Mouse (Mus musculus) bone marrow, adult 2 months (tissue): ENCODE data around the gene Fnbp1. TPM values are rescaled to one million over a fixed set of nuclear protein-coding genes. Genes with fewer than 3 reads are reported as not detected.

Experiments
- H3K27ac ChIP-seq: fragments of 200-500 bp; 2 replicates; pipeline ENCODE4 v1.5.1; 2012; ENCODE audit warnings: low read depth, mild to moderate bottlenecking, control low read depth, inconsistent platforms, low read length; ENCODE audit not compliant: control insufficient read depth, poor library complexity, insufficient read depth
- H3K4me1 ChIP-seq: fragments of 200-500 bp; 2 replicates; pipeline ENCODE4 v1.6.1; 2011; ENCODE audit warnings: low read length; ENCODE audit not compliant: control insufficient read depth, insufficient read depth
- H3K4me3 ChIP-seq: fragments of 200-500 bp; replicated peaks from 2 replicates; pipeline ENCODE3; 2011; ENCODE audit warnings: mild to moderate bottlenecking, low read depth, low read length, control low read depth; ENCODE audit not compliant: control insufficient read depth
- CTCF ChIP-seq: fragments of 200-500 bp; IDR thresholded peaks from 2 replicates; pipeline ENCODE4 v1.5.1; 2011; ENCODE audit warnings: low read length, control low read depth; ENCODE audit not compliant: control insufficient read depth, insufficient read depth
- POLR2A ChIP-seq: fragments of 200-500 bp; IDR thresholded peaks from 2 replicates; pipeline ENCODE4 v1.6.1; 2011; ENCODE audit warnings: low read depth, mild to moderate bottlenecking, control low read depth, low read length, borderline replicate concordance; ENCODE audit not compliant: control insufficient read depth
- WGBS: fragments of 180-500 bp; shearing (Covaris S2); methylation state at CpG from one replicate; pipeline ENCODE4 v1.1.7; 2018; 5-methylcytosine and 5-hydroxymethylcytosine counted together
- polyA plus RNA-seq: library from polyadenylated mRNA; stranded (reverse); fragments of >200 nt; gene quantifications from 2 replicates; pipeline ENCODE4 v1.2.4, GENCODE M21; 2011; ENCODE audit warnings: low replicate concordance; ENCODE audit not compliant: missing spikeins, insufficient read depth, insufficient read length

Fnbp1 gene
- polyA plus RNA-seq, 1 experiment, result 67.8 TPM

- 5% methylated on average over 16 of the region's 16 CpGs for WGBS
- peaks cover 8% of the 10 kb centered on the region for H3K4me1 ChIP-seq
- no peak for TF ChIP-seq POLR2A
Measured at GRCm38 (mm10) chr2:31143768-31144695, 2.2 kb upstream of the Fnbp1 start.

GRCm38 (mm10) chr2:31143326-31143725 is 1.5 kb upstream of the Fnbp1 start:
- H3K27ac ChIP-seq, result peak overlapping the region; percentile 84
- H3K4me3 ChIP-seq, result peak overlapping the region; percentile 76
- WGBS, result 1% methylated on average over 6 of the region's 6 CpGs
- peaks cover 8% of the 10 kb centered on the region for H3K4me1 ChIP-seq
- TF ChIP-seq CTCF (no peak), POLR2A (no peak)

More at GRCm38 (mm10) chr2:31143768-31144695, 2.2 kb upstream of the Fnbp1 start:
- Histone ChIP-seq H3K4me3 (peak overlapping the region; percentile 76), H3K27ac (peak overlapping the region; percentile 84)

- peak overlapping the region; percentile 91 for H3K27ac ChIP-seq
- 17% methylated on average over 3 of the region's 3 CpGs for WGBS
- peaks cover 6% of the 10 kb centered on the region for H3K4me1 ChIP-seq
- TF ChIP-seq CTCF (peak; percentile 62), POLR2A (no peak)
- peak overlapping the region; percentile 88 for H3K4me3 ChIP-seq
Measured at GRCm38 (mm10) chr2:31142505-31142904, 697 bp upstream of the Fnbp1 start.

GRCm38 (mm10) chr2:31141074-31141866 is 538 bp downstream of the Fnbp1 start:
- H3K27ac ChIP-seq, result peak overlapping the region; percentile 91
- H3K4me3 ChIP-seq, result peak overlapping the region; percentile 88
- no peak for TF ChIP-seq CTCF
- 0 out of 2 replicates have a peak, but pooled peaks have one; percentile 30 for TF ChIP-seq POLR2A
- WGBS, result under 1% methylated on average over 78 of the region's 78 CpGs
- H3K4me1 ChIP-seq, result peaks cover 9% of the 10 kb centered on the region

GRCm38 (mm10) chr2:31140772-31141073 is 1.1 kb downstream of the Fnbp1 start:
- Histone ChIP-seq H3K4me3 (peak overlapping the region; percentile 88), H3K27ac (peak overlapping the region; percentile 91), H3K4me1 (peaks cover 9% of the 10 kb centered on the region)
- 2% methylated on average over 10 of the region's 10 CpGs for WGBS
- TF ChIP-seq POLR2A (no peak), CTCF (no peak)

GRCm38 (mm10) chr2:31139991-31140771 is 1.6 kb downstream of the Fnbp1 start:
- no peak overlapping the region for H3K27ac ChIP-seq
- H3K4me1 ChIP-seq, result peaks cover 9% of the 10 kb centered on the region
- TF ChIP-seq POLR2A, result no peak
- no peak for TF ChIP-seq CTCF
- 31% methylated on average over 12 of the region's 12 CpGs for WGBS
- peak overlapping the region; percentile 88 for H3K4me3 ChIP-seq

GRCm38 (mm10) chr2:31139174-31139632 is 2.6 kb downstream of the Fnbp1 start:
- Histone ChIP-seq H3K4me3 (no peak overlapping the region), H3K4me1 (peaks cover 7% of the 10 kb centered on the region; the same call in 1 of the 2 replicates), H3K27ac (peak overlapping the region; percentile 12; the same call in 1 of the 2 replicates)
- WGBS, result 41% methylated on average over 10 of the region's 10 CpGs
- TF ChIP-seq POLR2A (no peak), CTCF (no peak)
